Mouse (Mus musculus) myocyte (in vitro differentiated cells): Measurements from ENCODE around the gene Soat1. TPM values are rescaled to one million over a fixed set of nuclear protein-coding genes. Genes with fewer than 3 reads are reported as not detected.

Experiments used
- H3K27me3 ChIP-seq: one replicate; pipeline ENCODE4 v1.6.1; 2011; ENCODE audit not compliant: control insufficient read depth, insufficient read depth, insufficient read length
- H3K36me3 ChIP-seq: one replicate; pipeline ENCODE4 v1.6.1; 2011; ENCODE audit not compliant: control insufficient read depth, insufficient read depth
- H3K4me2 ChIP-seq: one replicate; pipeline ENCODE4 v1.6.1; 2011; ENCODE audit warnings: low read depth, control low read depth
- H3K4me3 ChIP-seq: one replicate; pipeline ENCODE4 v1.5.1; 2011; ENCODE audit warnings: mild to moderate bottlenecking, control low read depth, moderate library complexity
- H3K79me2 ChIP-seq: one replicate; pipeline ENCODE4 v1.6.1; 2011; ENCODE audit not compliant: control insufficient read depth, insufficient read depth
- H3ac ChIP-seq: one replicate; pipeline ENCODE4 v1.6.1; 2011; ENCODE audit not compliant: control insufficient read depth, insufficient read length
- CEBPB ChIP-seq: IDR thresholded peaks from 2 replicates; pipeline ENCODE4 v1.6.1; 2011; ENCODE audit warnings: mild to moderate bottlenecking, moderate library complexity; ENCODE audit not compliant: poor library complexity, insufficient read depth, severe bottlenecking
- E2F4 ChIP-seq: IDR thresholded peaks from one replicate; pipeline ENCODE4 v1.6.1; 2011; ENCODE audit warnings: mild to moderate bottlenecking, control low read depth, moderate library complexity; ENCODE audit not compliant: insufficient read depth
- MAX ChIP-seq: IDR thresholded peaks from one replicate; pipeline ENCODE4 v1.6.1; 2011; ENCODE audit warnings: low read depth, mild to moderate bottlenecking, control low read depth
- MYOD1 ChIP-seq, 3 experiments: IDR thresholded peaks; one replicate each; pipeline ENCODE4 v1.6.1; 2011; ENCODE audit warnings: control low read depth in 2 of 3, low read depth in 2 of 3, mild to moderate bottlenecking in 2 of 3, moderate library complexity in 1 of 3; ENCODE audit not compliant: insufficient read length in 2 of 3, control insufficient read depth in 1 of 3
- MYOG ChIP-seq, 3 experiments: IDR thresholded peaks; one replicate each; pipeline ENCODE4 v1.6.1; 2011; ENCODE audit warnings: control low read depth in 2 of 3, low read depth in 2 of 3, mild to moderate bottlenecking in 2 of 3; ENCODE audit not compliant: insufficient read length in 2 of 3, control insufficient read depth in 1 of 3, insufficient read depth in 1 of 3
- POLR2A ChIP-seq: IDR thresholded peaks from one replicate; pipeline ENCODE4 v1.6.1; 2011; ENCODE audit warnings: low read depth, mild to moderate bottlenecking, control low read depth, moderate library complexity; ENCODE audit not compliant: insufficient read length
- POLR2AphosphoS2 ChIP-seq: IDR thresholded peaks from one replicate; pipeline ENCODE4 v1.6.1; 2011; ENCODE audit warnings: low read depth, control low read depth; ENCODE audit not compliant: insufficient read length
- REST ChIP-seq: IDR thresholded peaks from one replicate; pipeline ENCODE4 v1.6.1; 2011; ENCODE audit warnings: mild to moderate bottlenecking, control low read depth, moderate library complexity; ENCODE audit not compliant: insufficient read depth, insufficient read length
- SRF ChIP-seq: IDR thresholded peaks from one replicate; pipeline ENCODE4 v1.6.1; 2011; ENCODE audit warnings: low read depth; ENCODE audit not compliant: control insufficient read depth, insufficient read length
- TCF12 ChIP-seq: IDR thresholded peaks from one replicate; pipeline ENCODE4 v1.6.1; 2011; ENCODE audit warnings: mild to moderate bottlenecking, control low read depth; ENCODE audit not compliant: poor library complexity, insufficient read depth, severe bottlenecking
- TCF3 ChIP-seq: IDR thresholded peaks from one replicate; pipeline ENCODE4 v1.6.1; 2011; ENCODE audit warnings: low read depth, control low read depth; ENCODE audit not compliant: insufficient read length
- USF1 ChIP-seq: IDR thresholded peaks from one replicate; pipeline ENCODE4 v1.6.1; 2011; ENCODE audit warnings: low read depth, mild to moderate bottlenecking, control low read depth, moderate library complexity
- polyA plus RNA-seq: library from polyadenylated mRNA; unstranded; fragments of >200 nt; fragmentation: generic; extraction: Trizol; gene quantifications from one replicate; pipeline ENCODE4 v1.2.1, GENCODE M21; 2012; ENCODE audit warnings: missing spikeins

Gene Soat1
- polyA plus RNA-seq, 1 experiment: 42.2 TPM

GRCm38 (mm10) chr1:156461036-156461435, 13.1 kb downstream of the Soat1 start:
- Histone ChIP-seq H3K4me3 (no peak overlapping the region), H3K79me2 (peaks cover 75% of the 10 kb centered on the region), H3K36me3 (peaks cover 10% of the 10 kb centered on the region), H3K27me3 (no peaks in the 10 kb centered on the region), H3ac (no peak overlapping the region), H3K4me2 (no peak overlapping the region)
- TF ChIP-seq REST (no peak), E2F4 (no peak), MAX (no peak), USF1 (no peak), MYOG (IDR thresholded peaks at IDR 0.05; ENCODE audit: control insufficient read depth in 1 of 3, insufficient read depth in 1 of 3, insufficient read length in 2 of 3, low read depth in 2 of 3) (no peak), MYOD1 (IDR thresholded peaks at IDR 0.05; ENCODE audit: control insufficient read depth in 1 of 3, insufficient read length in 2 of 3, low read depth in 2 of 3) (no peak), CEBPB (no peak), TCF12 (no peak), TCF3 (no peak), POLR2A (no peak), POLR2AphosphoS2 (no peak), SRF (no peak)

GRCm38 (mm10) chr1:156460216-156460615, 13.9 kb downstream of the Soat1 start:
- peaks cover 73% of the 10 kb centered on the region for H3K79me2 ChIP-seq
- no peak overlapping the region for H3ac ChIP-seq
- TF ChIP-seq MYOD1 (IDR thresholded peaks at IDR 0.05; ENCODE audit: control insufficient read depth in 1 of 3, insufficient read length in 2 of 3, low read depth in 2 of 3) (no peak), REST (no peak), E2F4 (no peak), TCF12 (no peak), MAX (no peak), CEBPB (no peak), SRF (no peak), POLR2A (no peak), POLR2AphosphoS2 (no peak), MYOG (IDR thresholded peaks at IDR 0.05; ENCODE audit: control insufficient read depth in 1 of 3, insufficient read depth in 1 of 3, insufficient read length in 2 of 3, low read depth in 2 of 3) (no peak), TCF3 (no peak), USF1 (no peak)
- peaks cover 7% of the 10 kb centered on the region for H3K36me3 ChIP-seq
- no peak overlapping the region for H3K4me3 ChIP-seq
- H3K27me3 ChIP-seq: no peaks in the 10 kb centered on the region
- H3K4me2 ChIP-seq: no peak overlapping the region

- TF ChIP-seq MAX: no peak
- no peak for TF ChIP-seq POLR2AphosphoS2
- TF ChIP-seq TCF3: no peak
- no peak for TF ChIP-seq CEBPB
- TF ChIP-seq USF1: no peak
- TF ChIP-seq POLR2A: no peak
- no peak for TF ChIP-seq REST
- no peak for TF ChIP-seq MYOD1 (IDR thresholded peaks at IDR 0.05; ENCODE audit: control insufficient read depth in 1 of 3, insufficient read length in 2 of 3, low read depth in 2 of 3)
- TF ChIP-seq SRF: no peak
- Histone ChIP-seq H3ac (no peak overlapping the region), H3K4me2 (no peak overlapping the region), H3K36me3 (peaks cover 7% of the 10 kb centered on the region), H3K27me3 (no peaks in the 10 kb centered on the region), H3K4me3 (no peak overlapping the region), H3K79me2 (peaks cover 73% of the 10 kb centered on the region)
Observed at GRCm38 (mm10) chr1:156459690-156460089, 14.4 kb downstream of the Soat1 start.

GRCm38 (mm10) chr1:156458391-156459060, 15.6 kb downstream of the Soat1 start:
- TF ChIP-seq TCF3 (no peak), POLR2AphosphoS2 (no peak), POLR2A (no peak), TCF12 (no peak), REST (no peak), CEBPB (no peak), MYOG (IDR thresholded peaks at IDR 0.05; ENCODE audit: control insufficient read depth in 1 of 3, insufficient read depth in 1 of 3, insufficient read length in 2 of 3, low read depth in 2 of 3) (no peak), MYOD1 (IDR thresholded peaks at IDR 0.05; ENCODE audit: control insufficient read depth in 1 of 3, insufficient read length in 2 of 3, low read depth in 2 of 3) (no peak), MAX (no peak), E2F4 (no peak), USF1 (no peak), SRF (no peak)
- H3K4me2 ChIP-seq: no peak overlapping the region
- H3K36me3 ChIP-seq: peaks cover 7% of the 10 kb centered on the region
- no peaks in the 10 kb centered on the region for H3K27me3 ChIP-seq
- H3K4me3 ChIP-seq: no peak overlapping the region
- peaks cover 73% of the 10 kb centered on the region for H3K79me2 ChIP-seq
- H3ac ChIP-seq: no peak overlapping the region
